Mouse (Mus musculus): Measurements from ENCODE around the gene Pdzrn3. TPM values are rescaled to one million over a fixed set of nuclear protein-coding genes. Genes with fewer than 3 reads are reported as not detected.

Pdzrn3 gene
- polyA plus RNA-seq, 1 experiment, result 11.2 TPM

DNA sequence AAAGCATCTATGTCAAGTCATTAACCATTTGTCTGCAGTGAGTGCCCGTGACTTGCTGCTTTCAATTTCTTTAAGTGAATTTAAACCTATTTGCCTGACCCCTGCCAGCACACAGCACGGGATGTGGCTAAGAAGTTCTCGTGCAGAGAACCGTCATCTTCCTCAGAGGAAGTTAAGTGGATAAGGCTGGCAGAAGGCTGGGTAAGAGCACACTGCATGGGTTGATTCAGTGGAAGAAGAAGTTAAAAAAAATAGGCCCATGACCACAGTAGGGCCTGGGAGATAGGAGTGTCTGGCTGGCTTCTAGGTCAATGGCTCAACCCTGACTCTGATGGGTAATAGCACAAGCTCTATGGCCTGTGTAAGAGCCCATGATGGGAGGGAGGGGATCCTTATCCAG lies 131.6 kb downstream of the Pdzrn3 start:
- WGBS, result 84% methylated on average over 4 of the region's 4 CpGs
- H3K4me3 ChIP-seq (ENCODE audit: low read depth, low read length), result no peak overlapping the region
- H3K4me1 ChIP-seq (ENCODE audit: control insufficient read depth, insufficient read depth, insufficient read length, low read length), result no peaks in the 10 kb centered on the region
- H3K27me3 ChIP-seq (ENCODE audit: control insufficient read depth, insufficient read depth, low read length), result no peaks in the 10 kb centered on the region
- no peak overlapping the region for H3K27ac ChIP-seq (ENCODE audit: insufficient read depth, low read depth, low read length)
- H3K36me3 ChIP-seq (ENCODE audit: control insufficient read depth, insufficient read depth, low read length), result no peaks in the 10 kb centered on the region
- no peak for TF ChIP-seq POLR2A (IDR thresholded peaks at IDR 0.05; ENCODE audit: low read depth, low read length)
- no peak for TF ChIP-seq CTCF (IDR thresholded peaks at IDR 0.05; ENCODE audit: extremely low read depth, insufficient read length, insufficient replicate concordance, low read depth, low read length)

DNA sequence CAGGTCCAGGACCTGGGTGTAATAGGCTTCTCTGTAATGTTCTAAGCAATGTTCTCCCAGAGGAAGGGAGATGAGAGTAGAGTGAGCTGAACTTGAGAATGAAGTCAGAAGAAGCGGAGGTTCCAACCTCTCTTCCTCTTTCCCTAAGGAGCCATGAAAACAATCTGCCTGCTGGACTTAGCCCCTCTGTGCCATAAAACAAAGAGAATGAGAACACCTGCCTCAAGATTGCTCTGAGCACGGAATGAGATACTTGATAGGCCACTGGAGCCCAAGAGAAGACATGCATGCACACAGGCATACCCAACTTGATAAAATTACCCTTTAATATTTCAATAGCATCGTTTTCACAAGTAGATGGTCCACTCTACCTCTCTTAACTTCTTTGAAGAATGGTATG lies 133.3 kb downstream of the Pdzrn3 start:
- TF ChIP-seq POLR2A (IDR thresholded peaks at IDR 0.05; ENCODE audit: low read depth, low read length) (no peak), CTCF (IDR thresholded peaks at IDR 0.05; ENCODE audit: extremely low read depth, insufficient read length, insufficient replicate concordance, low read depth, low read length) (no peak)

DNA sequence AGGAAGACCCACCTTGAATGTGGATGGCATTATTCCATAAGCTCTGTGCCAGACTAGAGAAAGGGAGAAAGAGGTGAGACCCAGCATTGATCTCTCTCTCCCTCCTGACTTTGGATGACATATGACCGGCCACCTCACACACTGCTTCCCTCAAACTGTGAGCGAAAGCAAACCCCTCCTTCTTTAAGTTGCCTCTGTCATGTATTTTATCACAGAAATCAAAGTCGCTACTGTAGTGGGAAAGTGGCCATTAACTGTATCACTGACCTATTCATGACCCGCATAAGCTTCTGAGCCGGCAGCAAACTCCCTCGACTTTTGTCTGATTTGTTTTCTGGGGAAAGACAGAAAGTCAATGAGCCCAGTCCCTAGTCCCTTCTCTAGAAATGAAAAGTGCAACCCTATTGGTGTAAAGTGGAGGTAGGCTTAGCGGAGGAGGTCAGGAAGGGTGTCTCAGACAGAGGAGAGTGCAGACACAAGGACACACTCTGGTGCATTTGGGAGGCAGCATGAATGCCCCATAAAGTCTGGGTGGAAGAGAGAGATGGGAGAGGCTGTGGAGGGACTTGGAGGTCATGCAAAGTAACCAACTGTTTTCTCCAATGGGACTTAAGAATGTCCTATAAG lies 134.4 kb downstream of the Pdzrn3 start:
- no peak overlapping the region for H3K27ac ChIP-seq (ENCODE audit: insufficient read depth, low read depth, low read length)
- WGBS, result 83% methylated on average over 7 of the region's 7 CpGs
- no peaks in the 10 kb centered on the region for H3K36me3 ChIP-seq (ENCODE audit: control insufficient read depth, insufficient read depth, low read length)
- no peak overlapping the region for H3K4me3 ChIP-seq (ENCODE audit: low read depth, low read length)
- H3K27me3 ChIP-seq (ENCODE audit: control insufficient read depth, insufficient read depth, low read length), result no peaks in the 10 kb centered on the region
- no peak for TF ChIP-seq CTCF (IDR thresholded peaks at IDR 0.05; ENCODE audit: extremely low read depth, insufficient read length, insufficient replicate concordance, low read depth, low read length)
- TF ChIP-seq POLR2A (IDR thresholded peaks at IDR 0.05; ENCODE audit: low read depth, low read length), result no peak
- H3K4me1 ChIP-seq (ENCODE audit: control insufficient read depth, insufficient read depth, insufficient read length, low read length), result no peaks in the 10 kb centered on the region

More for the DNA sequence above, 133.3 kb downstream of the Pdzrn3 start:
- Histone ChIP-seq H3K4me3 (ENCODE audit: low read depth, low read length) (no peak overlapping the region), H3K27me3 (ENCODE audit: control insufficient read depth, insufficient read depth, low read length) (no peaks in the 10 kb centered on the region), H3K4me1 (ENCODE audit: control insufficient read depth, insufficient read depth, insufficient read length, low read length) (no peaks in the 10 kb centered on the region), H3K27ac (ENCODE audit: insufficient read depth, low read depth, low read length) (no peak overlapping the region), H3K36me3 (ENCODE audit: control insufficient read depth, insufficient read depth, low read length) (no peaks in the 10 kb centered on the region)
- 35% methylated on average over 3 of the region's 3 CpGs for WGBS

DNA sequence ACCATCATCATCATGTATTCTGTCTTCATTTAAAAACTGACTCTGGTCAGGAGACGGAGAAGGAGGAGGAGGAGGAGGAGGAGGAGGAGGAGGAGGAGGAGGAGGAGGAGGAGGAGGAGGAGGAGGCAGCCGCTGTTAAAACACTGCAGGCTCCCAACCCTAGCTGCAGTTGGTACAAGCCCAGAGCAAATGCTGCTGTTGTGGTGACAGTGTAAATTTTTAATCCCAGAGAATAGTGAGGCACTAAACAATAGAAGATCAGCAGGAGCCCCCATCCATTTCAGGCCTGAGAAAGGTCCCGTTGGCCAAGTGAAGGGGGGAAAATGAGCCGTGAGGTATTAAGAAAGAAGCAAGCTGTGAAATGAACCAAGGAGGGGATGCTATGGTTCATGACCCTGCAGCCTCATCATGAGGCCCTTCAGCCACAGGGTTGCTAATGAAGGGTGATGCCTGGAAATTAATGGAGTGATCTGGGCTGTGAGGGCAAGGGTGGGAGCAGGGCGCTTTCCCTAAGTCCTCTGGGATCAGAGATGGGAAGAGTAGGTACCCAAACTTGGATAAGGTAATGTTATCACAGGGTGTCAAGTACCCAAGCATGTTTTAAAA lies 141.0 kb downstream of the Pdzrn3 start:
- Histone ChIP-seq H3K27ac (ENCODE audit: insufficient read depth, low read depth, low read length) (no peak overlapping the region), H3K4me1 (ENCODE audit: control insufficient read depth, insufficient read depth, insufficient read length, low read length) (no peaks in the 10 kb centered on the region), H3K4me3 (ENCODE audit: low read depth, low read length) (no peak overlapping the region), H3K36me3 (ENCODE audit: control insufficient read depth, insufficient read depth, low read length) (no peaks in the 10 kb centered on the region), H3K27me3 (ENCODE audit: control insufficient read depth, insufficient read depth, low read length) (no peaks in the 10 kb centered on the region)
- no peak for TF ChIP-seq CTCF (IDR thresholded peaks at IDR 0.05; ENCODE audit: extremely low read depth, insufficient read length, insufficient replicate concordance, low read depth, low read length)
- TF ChIP-seq POLR2A (IDR thresholded peaks at IDR 0.05; ENCODE audit: low read depth, low read length), result no peak
- WGBS, result 72% methylated on average over 5 of the region's 5 CpGs

DNA sequence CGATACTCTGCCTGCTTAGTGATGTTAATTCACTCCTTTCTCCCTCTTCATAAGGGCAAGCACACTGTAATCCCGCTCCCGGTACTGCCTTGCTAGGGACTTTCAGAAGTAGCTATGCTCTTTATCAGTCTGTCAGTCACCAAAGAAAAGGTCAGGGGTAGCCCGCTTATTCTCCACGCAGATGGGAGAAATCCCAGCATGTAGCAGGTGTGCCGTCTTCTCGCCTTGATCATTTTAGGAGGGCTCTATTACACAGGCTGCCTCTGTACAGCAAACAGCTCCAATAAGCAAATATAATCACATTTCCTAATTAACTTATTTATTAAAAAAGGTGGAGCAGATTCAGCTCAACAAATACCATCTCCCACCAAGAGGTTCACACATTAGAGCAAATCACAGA lies 141.5 kb downstream of the Pdzrn3 start:
- TF ChIP-seq CTCF (IDR thresholded peaks at IDR 0.05; ENCODE audit: extremely low read depth, insufficient read length, insufficient replicate concordance, low read depth, low read length), result no peak
- TF ChIP-seq POLR2A (IDR thresholded peaks at IDR 0.05; ENCODE audit: low read depth, low read length), result no peak
- Histone ChIP-seq H3K36me3 (ENCODE audit: control insufficient read depth, insufficient read depth, low read length) (no peaks in the 10 kb centered on the region), H3K27ac (ENCODE audit: insufficient read depth, low read depth, low read length) (no peak overlapping the region), H3K27me3 (ENCODE audit: control insufficient read depth, insufficient read depth, low read length) (no peaks in the 10 kb centered on the region), H3K4me1 (ENCODE audit: control insufficient read depth, insufficient read depth, insufficient read length, low read length) (no peaks in the 10 kb centered on the region), H3K4me3 (ENCODE audit: low read depth, low read length) (no peak overlapping the region)
- 88% methylated on average over 7 of the region's 7 CpGs for WGBS

DNA sequence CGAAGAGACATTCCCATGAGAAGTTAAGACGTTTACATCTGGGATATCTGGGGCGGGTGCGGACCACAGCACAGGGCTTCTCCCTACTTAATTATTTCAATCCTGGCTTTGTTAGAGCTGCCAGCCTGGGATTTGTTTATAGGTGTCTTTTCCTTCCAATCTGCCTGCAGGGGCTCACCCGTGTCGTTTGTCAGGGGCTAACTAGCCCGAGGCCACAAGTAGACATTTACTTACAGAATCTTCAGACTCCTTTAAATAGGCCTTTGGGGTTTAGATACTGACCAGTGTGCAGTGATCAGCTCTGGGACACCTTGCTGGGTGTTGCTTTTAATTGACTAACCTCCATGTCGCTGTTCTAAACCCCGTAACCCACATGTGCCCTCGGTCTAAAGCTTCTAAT lies 143.3 kb downstream of the Pdzrn3 start:
- no peak overlapping the region for H3K27ac ChIP-seq (ENCODE audit: insufficient read depth, low read depth, low read length)
- no peaks in the 10 kb centered on the region for H3K27me3 ChIP-seq (ENCODE audit: control insufficient read depth, insufficient read depth, low read length)
- TF ChIP-seq CTCF (IDR thresholded peaks at IDR 0.05; ENCODE audit: extremely low read depth, insufficient read length, insufficient replicate concordance, low read depth, low read length), result no peak
- no peak for TF ChIP-seq POLR2A (IDR thresholded peaks at IDR 0.05; ENCODE audit: low read depth, low read length)
- no peaks in the 10 kb centered on the region for H3K36me3 ChIP-seq (ENCODE audit: control insufficient read depth, insufficient read depth, low read length)
- 71% methylated on average over 10 of the region's 10 CpGs for WGBS
- H3K4me3 ChIP-seq (ENCODE audit: low read depth, low read length), result no peak overlapping the region
- H3K4me1 ChIP-seq (ENCODE audit: control insufficient read depth, insufficient read depth, insufficient read length, low read length), result no peaks in the 10 kb centered on the region

DNA sequence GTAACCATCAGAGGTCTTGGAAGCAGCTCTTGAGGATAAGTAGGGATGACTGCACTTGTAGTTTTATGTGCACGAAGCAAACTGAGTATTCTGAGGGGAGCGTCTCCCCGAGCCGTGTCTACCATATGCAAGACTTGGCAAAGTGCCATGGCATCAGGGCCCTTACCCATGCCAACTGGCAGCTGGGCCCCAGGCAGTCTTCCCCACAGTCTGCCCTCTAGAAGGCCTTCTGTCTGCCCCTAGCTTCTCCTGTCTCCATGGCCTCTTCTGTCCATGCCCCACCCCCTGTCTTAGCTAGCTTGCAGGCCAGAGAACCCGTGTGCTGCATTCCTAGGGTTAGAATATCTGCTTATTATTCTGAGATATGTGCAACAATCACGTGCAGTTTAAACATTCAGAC lies 144.0 kb downstream of the Pdzrn3 start:
- no peaks in the 10 kb centered on the region for H3K4me1 ChIP-seq (ENCODE audit: control insufficient read depth, insufficient read depth, insufficient read length, low read length)
- H3K4me3 ChIP-seq (ENCODE audit: low read depth, low read length), result no peak overlapping the region
- no peak overlapping the region for H3K27ac ChIP-seq (ENCODE audit: insufficient read depth, low read depth, low read length)
- no peak for TF ChIP-seq POLR2A (IDR thresholded peaks at IDR 0.05; ENCODE audit: low read depth, low read length)
- no peak for TF ChIP-seq CTCF (IDR thresholded peaks at IDR 0.05; ENCODE audit: extremely low read depth, insufficient read length, insufficient replicate concordance, low read depth, low read length)
- H3K27me3 ChIP-seq (ENCODE audit: control insufficient read depth, insufficient read depth, low read length), result no peaks in the 10 kb centered on the region
- no peaks in the 10 kb centered on the region for H3K36me3 ChIP-seq (ENCODE audit: control insufficient read depth, insufficient read depth, low read length)
- 38% methylated on average over 6 of the region's 6 CpGs for WGBS

Data from small intestine, adult 2 months (tissue).